Comparison of ENCODE assay signal across 8 mouse cellular contexts in the genomic region with DNA sequence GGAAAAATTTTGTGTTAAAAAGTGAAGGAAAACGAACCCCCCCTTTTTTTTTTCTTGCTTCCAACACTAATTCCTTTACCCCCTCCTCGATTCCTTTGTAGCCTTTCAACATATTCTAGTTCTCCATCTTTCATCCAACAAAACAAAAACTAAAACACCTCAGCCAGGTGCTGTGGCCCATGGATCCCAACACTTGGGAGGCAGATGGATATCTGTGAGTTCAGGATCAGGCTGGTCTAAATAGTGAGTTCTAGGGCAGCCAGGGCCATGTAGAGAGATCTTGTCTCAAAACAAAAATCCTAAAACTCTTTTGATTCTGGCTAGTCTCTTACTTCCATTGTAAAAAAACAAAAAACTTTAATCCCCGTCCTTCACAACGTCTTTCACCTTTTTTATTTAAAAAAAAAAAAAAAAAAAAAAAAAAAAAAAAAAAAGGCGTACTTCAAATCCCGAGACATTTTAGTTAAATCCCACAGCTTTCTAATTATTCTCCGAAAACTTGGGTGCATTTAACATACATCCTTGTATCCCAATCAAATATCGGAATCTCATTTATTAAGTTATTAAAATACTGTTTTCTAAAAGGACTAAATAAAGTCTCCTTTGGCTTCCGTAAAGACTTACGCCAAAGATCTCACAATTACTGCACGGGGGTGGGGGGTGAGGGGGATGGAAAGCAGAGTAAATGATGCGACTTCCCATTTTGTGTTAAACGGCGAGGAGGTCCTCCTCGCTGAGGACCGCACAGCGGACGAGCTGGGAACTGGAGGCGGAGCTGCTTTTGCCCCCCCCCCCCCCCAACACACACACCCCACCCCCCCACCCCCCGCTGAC. TPM values are rescaled to one million over a fixed set of nuclear protein-coding genes. Genes with fewer than 3 reads are reported as not detected.
DNase-seq lines count a peak whose midpoint lies in the region; ATAC-seq and TF ChIP-seq lines count a peak whose summit lies in the region.

No protein-coding gene starts in this region.

- no peaks in the 10 kb centered on the region for H3K9me3 ChIP-seq in hindbrain, embryonic 15.5 days
- no peaks in the 10 kb centered on the region for H3K9me3 ChIP-seq in midbrain, embryonic 15.5 days

- H3K27me3 ChIP-seq in hindbrain, embryonic 15.5 days = no peaks in the 10 kb centered on the region
- H3K27me3 ChIP-seq in midbrain, embryonic 15.5 days (replicated peaks) = no peaks in the 10 kb centered on the region

- 12% methylated on average over 19 of the region's 20 CpGs for WGBS in hindbrain, embryonic 15.5 days
- WGBS in midbrain, embryonic 15.5 days = 10% methylated on average over 19 of the region's 20 CpGs

- DNase-seq in left cerebral cortex, adult 2 months (ENCODE audit: extremely low spot score in 1 of 2, low spot score in 2 of 2) = no peak
- DNase-seq in left cerebral cortex, postnatal 4 days = no peak
- peak; percentile 45 for DNase-seq in c-Kit-positive CD71-positive TER-119-negative erythroid progenitor cells, embryonic 14.5 days (ENCODE audit: low read depth)
- DNase-seq in left cerebral cortex, postnatal 10 days (ENCODE audit: extremely low spot score in 1 of 2, low spot score in 2 of 2) = no peak
- no peak for DNase-seq in right cerebral cortex, adult 2 months (ENCODE audit: low spot score in 2 of 2)
- DNase-seq in adrenal gland, postnatal 14 days = no peak

- no peak for ATAC-seq in hindbrain, embryonic 15.5 days (ENCODE audit: low FRiP score, low read depth)
- ATAC-seq in midbrain, embryonic 15.5 days (replicated peaks) = peak; percentile 92

- H3K36me3 ChIP-seq in hindbrain, embryonic 15.5 days = peaks cover 28% of the 10 kb centered on the region
- H3K36me3 ChIP-seq in midbrain, embryonic 15.5 days (replicated peaks) = peaks cover 17% of the 10 kb centered on the region

- peak overlapping the region; percentile 46 for H3K4me2 ChIP-seq in hindbrain, embryonic 15.5 days
- peak overlapping the region; percentile 84 for H3K4me2 ChIP-seq in midbrain, embryonic 15.5 days

- 0 out of 2 replicates have a peak overlapping the region, but pooled peaks have one; percentile 31 for H3K9ac ChIP-seq in hindbrain, embryonic 15.5 days
- H3K9ac ChIP-seq in midbrain, embryonic 15.5 days = peak overlapping the region; percentile 85

- TF ChIP-seq CTCF in left cerebral cortex, adult 2 months (IDR thresholded peaks at IDR 0.05) = peak; percentile 34

- peaks cover 37% of the 10 kb centered on the region for H3K4me1 ChIP-seq in hindbrain, embryonic 15.5 days (replicated peaks)
- H3K4me1 ChIP-seq in midbrain, embryonic 15.5 days = peaks cover 41% of the 10 kb centered on the region

- peak overlapping the region; percentile 77 for H3K27ac ChIP-seq in left cerebral cortex, adult 2 months
- peak overlapping the region; percentile 71 for H3K27ac ChIP-seq in hindbrain, embryonic 15.5 days (replicated peaks)
- peak overlapping the region; percentile 78 for H3K27ac ChIP-seq in midbrain, embryonic 15.5 days

- H3K4me3 ChIP-seq in left cerebral cortex, adult 2 months = peak overlapping the region; percentile 77
- peak overlapping the region; percentile 99 for H3K4me3 ChIP-seq in hindbrain, embryonic 15.5 days
- peak overlapping the region; percentile 97 for H3K4me3 ChIP-seq in midbrain, embryonic 15.5 days

- intact Hi-C loops in left cerebral cortex, adult 2 months (cut with DNase I) = loop anchor here (1.0 kb wide), 1 partner anchor 28 kb away; a partner anchor contains a TSS
- intact Hi-C loops in left cerebral cortex, postnatal 4 days (cut with DNase I) = loop anchor here (5.0 kb wide), 1 partner anchor 386 kb away; no protein-coding TSS in a partner anchor
- intact Hi-C loops in left cerebral cortex, postnatal 10 days (cut with DNase I) = loop anchor here (10.0 kb wide), 1 partner anchor 389 kb away; no protein-coding TSS in a partner anchor

RNA-seq across cellular contexts. Expression of a gene that starts 0.6 kb away (rescaled TPM):
- total RNA-seq in left cerebral cortex, adult 2 months (2021) = 10 to 100 TPM; 29.5 to 33.4 TPM
- 10 to 100 TPM; 31.7 to 33.3 TPM for total RNA-seq in left cerebral cortex, postnatal 4 days (2021)
- polyA plus RNA-seq in hindbrain, embryonic 15.5 days (2015; fragmentation: Nextera tagmentation; extraction: Ambion mirVana) = 42.2 and 45.2 TPM in 2 replicates
- 43.9 and 45.2 TPM in 2 replicates for polyA plus RNA-seq in midbrain, embryonic 15.5 days (2015; fragmentation: Nextera tagmentation; extraction: Ambion mirVana)
- total RNA-seq in left cerebral cortex, postnatal 10 days (2021) = 10 to 100 TPM; 23.5 to 24.3 TPM
- total RNA-seq in adrenal gland, postnatal 14 days (2021) = 42.9 and 44.7 TPM in 2 replicates

RNA-seq across cellular contexts. Expression of a gene that starts 20.3 kb away (rescaled TPM):
- total RNA-seq in left cerebral cortex, adult 2 months (2021) = 10 to 100 TPM; 14.7 to 15.4 TPM
- total RNA-seq in left cerebral cortex, postnatal 4 days (2021) = 1 to 10 TPM; 4.7 to 7.0 TPM
- polyA plus RNA-seq in hindbrain, embryonic 15.5 days (2015; fragmentation: Nextera tagmentation; extraction: Ambion mirVana) = 5.9 and 6.3 TPM in 2 replicates
- polyA plus RNA-seq in midbrain, embryonic 15.5 days (2015; fragmentation: Nextera tagmentation; extraction: Ambion mirVana) = 7.2 and 7.5 TPM in 2 replicates
- 1 to 10 TPM; 8.4 to 8.6 TPM for total RNA-seq in left cerebral cortex, postnatal 10 days (2021)
- 51.4 and 55.5 TPM in 2 replicates for total RNA-seq in adrenal gland, postnatal 14 days (2021)

RNA-seq across cellular contexts. Expression of a gene that starts 28.3 kb away (rescaled TPM):
- total RNA-seq in left cerebral cortex, adult 2 months (2021) = 10 to 100 TPM; 60.5 to 67.3 TPM
- total RNA-seq in left cerebral cortex, postnatal 4 days (2021) = 10 to 100 TPM; 59.5 to 79.0 TPM
- polyA plus RNA-seq in hindbrain, embryonic 15.5 days (2015; fragmentation: Nextera tagmentation; extraction: Ambion mirVana) = 50.6 and 59.6 TPM in 2 replicates
- 40.3 and 45.8 TPM in 2 replicates for polyA plus RNA-seq in midbrain, embryonic 15.5 days (2015; fragmentation: Nextera tagmentation; extraction: Ambion mirVana)
- 10 to 100 TPM; 54.2 to 59.2 TPM for total RNA-seq in left cerebral cortex, postnatal 10 days (2021)
- 60.8 and 92.3 TPM in 2 replicates for total RNA-seq in adrenal gland, postnatal 14 days (2021)
